Mouse (Mus musculus) bone marrow macrophage, adult 2 months (primary cell): ENCODE measurements around the gene B3gnt8.

Source experiments
- CTCF ChIP-seq: IDR thresholded peaks from 2 replicates; pipeline ENCODE4 v1.5.1; 2012; ENCODE audit warnings: low read depth, mild to moderate bottlenecking, low read length, moderate library complexity
- POLR2A ChIP-seq: IDR thresholded peaks from 2 replicates; pipeline ENCODE4 v1.6.1; 2012; ENCODE audit warnings: mild to moderate bottlenecking, low read depth, low read length, borderline replicate concordance

DNA sequence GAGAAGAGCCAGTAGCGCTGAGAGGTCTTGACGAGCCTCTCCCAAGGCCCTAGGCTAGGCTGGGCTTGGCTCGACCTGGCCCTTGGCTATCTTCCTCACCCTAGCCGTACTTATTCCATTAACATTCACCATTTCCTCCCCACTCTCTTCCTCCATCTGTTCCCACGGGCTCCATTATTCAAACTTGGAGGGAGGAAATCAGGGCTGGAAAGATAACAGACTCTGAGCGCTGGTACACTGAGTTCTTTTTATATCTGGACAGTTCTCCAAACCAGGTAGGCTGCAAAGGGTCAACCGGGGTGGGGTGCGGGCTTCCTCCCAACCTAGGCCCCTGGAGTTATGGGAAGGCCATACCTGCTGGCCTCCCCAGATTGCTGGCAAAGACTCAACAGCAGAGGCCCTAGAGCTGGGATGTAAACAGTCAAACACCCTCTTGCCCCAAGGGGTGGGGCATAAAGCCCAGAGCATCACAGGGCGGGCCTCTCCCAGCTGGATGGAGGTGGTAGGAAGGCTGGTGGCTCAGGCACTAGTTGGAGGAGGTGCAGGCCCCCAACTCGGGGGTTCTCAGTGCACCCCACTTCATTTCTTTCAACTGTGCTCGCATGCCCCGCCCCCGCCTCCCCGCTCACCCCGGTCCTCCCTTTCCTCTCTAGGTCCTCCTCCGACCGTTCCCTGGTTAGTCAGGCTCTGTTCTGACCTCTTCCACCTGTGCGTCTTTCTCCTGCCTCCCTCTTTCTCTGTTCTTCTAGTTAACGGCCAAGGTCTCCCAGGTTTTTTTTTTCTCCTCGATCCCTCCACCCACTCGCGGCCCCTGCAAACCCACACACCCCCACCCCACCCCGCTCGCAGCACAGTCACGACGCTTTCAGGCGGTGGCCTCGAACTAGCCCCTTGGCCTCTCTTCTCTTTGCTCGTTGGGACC lies at the start of gene B3gnt8:
- TF ChIP-seq CTCF (no peak), POLR2A (no peak)
